Mouse (Mus musculus): ENCODE measurements around the gene Col9a1. TPM values are rescaled to one million over a fixed set of nuclear protein-coding genes. Genes with fewer than 3 reads are reported as not detected.

The Col9a1 gene
- total RNA-seq, 2 experiments from 2014 or later, result not detected

DNA sequence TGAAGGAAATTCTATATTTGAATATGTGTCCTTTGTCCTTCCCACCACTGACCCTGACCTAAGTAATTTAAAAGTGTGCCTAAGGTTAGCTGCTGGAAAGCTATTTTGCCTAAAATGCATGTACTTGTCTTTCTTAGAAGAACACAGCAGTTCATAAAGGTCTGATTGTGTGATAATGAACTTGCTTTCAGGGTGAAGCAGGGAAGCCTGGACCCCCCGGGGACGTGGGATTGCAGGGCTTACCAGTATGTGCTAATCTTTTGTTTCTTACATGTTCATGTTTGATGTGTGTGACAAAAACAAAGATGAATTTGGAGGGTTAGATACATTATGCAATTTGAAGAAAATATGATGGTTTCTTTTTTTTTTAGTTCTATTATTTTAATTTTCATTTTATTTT lies 44.8 kb downstream of the Col9a1 start:
- no peak for DNase-seq

DNA sequence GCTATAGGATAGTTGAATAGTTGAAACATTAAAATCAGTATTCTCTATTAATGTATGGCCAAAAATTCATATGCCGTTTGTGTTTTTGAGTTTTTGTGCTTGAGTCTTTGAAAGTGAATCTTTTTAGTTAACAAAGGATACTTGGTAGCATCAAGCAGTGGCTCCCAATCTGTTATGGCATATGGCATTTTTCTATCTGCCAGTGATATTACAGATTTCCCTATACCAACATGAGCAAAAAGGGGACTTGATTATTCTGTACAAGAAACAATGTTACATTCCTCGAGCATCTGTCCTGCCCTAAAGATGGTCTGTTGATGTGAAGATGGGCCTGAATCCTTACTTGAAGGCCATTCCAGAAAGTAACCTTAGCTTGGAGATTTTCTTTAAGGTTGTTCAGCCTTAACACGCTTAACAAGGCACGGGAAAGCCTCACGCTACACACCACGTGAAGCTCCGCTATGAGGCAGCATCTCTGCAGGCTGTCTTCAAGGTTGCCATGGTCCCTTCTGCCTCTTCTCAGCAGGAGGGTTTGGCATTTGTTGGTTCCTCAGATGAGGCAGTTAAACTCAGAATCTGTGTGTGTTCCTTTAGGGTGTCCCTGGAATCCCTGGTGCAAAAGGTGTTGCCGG lies 45.7 kb downstream of the Col9a1 start:
- no peak for DNase-seq

GRCm38 (mm10) chr1:24225825-24226526 lies 48.6 kb downstream of the Col9a1 start:
- no peak for DNase-seq

- DNase-seq, result no peak
Observed at GRCm38 (mm10) chr1:24226941-24227711, 49.7 kb downstream of the Col9a1 start.

DNA sequence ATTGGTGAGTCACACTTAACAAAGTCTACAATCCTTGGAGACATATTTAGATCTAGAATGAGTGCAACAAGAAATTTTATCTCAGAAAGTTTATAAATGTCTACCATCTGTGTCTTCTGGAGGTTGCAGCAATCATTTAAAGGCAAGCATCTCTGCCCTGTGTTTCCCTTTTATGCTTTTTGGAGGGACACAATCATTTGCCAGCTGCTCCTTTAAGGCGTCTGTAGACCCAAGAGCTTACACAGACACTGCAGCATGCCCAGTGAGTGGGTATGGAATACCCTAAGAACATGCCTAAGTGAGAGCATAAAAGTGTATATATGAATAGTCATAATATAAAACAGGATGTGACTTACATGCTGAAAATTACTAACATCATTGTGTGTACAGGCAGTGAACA lies 52.1 kb downstream of the Col9a1 start:
- DNase-seq, result no peak

- DNase-seq, result no peak
Observed at GRCm38 (mm10) chr1:24230428-24230827, 53.0 kb downstream of the Col9a1 start.

DNA sequence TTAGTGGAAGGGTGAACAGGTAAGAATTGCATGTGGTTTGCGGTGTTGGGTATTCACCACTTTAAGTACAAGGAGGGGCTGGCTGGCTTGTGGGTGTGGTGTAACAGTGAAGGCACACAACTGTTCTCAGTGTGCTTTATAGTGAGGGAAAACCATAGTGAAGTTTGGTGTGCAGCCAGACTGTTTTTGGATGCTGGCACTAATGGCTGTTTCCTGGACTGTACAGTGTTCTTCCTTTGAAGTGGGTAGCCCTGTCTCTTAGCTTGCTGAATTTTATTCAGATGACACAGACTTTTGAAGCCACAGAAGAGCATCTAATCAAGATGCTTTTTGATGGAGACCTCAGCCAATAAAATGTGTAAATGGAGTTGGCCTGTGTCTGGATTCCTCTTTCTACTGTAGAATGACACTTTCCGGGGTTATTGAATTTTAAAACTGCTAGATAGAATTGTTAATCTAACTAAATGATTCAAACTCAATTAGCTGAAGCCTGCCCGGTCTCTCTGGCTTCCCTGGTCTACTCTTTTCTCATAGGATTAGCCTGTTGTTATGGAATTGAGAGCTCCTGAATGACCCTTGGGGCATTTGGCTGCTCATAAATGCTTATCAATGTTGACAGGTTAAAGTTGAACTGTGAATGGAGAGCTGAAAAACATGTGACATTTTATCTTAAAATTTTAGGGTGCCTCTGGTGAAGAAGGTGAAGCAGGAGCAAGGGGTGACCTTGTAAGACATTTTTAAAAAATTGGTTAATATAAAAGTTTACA lies 54.3 kb downstream of the Col9a1 start:
- no peak for DNase-seq

DNA sequence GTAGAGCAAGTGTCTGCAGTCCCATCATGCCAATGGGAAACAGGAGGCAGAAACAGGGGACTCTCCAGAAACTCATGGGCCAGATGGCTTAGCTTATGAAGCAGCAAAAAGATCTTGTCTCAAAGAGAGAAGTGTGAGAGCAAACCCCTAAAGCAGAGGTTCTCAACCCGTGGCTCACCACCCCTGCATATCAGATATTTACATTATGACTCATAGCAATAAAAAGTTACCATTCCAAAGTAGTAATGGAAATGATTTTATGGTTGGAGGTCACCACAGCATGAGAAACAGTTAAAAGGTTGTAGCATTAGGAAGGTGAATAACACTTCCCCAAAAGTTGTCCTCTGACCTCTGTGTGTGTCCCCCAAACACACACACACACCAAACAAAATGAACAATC lies 58.9 kb downstream of the Col9a1 start:
- no peak for DNase-seq

DNA sequence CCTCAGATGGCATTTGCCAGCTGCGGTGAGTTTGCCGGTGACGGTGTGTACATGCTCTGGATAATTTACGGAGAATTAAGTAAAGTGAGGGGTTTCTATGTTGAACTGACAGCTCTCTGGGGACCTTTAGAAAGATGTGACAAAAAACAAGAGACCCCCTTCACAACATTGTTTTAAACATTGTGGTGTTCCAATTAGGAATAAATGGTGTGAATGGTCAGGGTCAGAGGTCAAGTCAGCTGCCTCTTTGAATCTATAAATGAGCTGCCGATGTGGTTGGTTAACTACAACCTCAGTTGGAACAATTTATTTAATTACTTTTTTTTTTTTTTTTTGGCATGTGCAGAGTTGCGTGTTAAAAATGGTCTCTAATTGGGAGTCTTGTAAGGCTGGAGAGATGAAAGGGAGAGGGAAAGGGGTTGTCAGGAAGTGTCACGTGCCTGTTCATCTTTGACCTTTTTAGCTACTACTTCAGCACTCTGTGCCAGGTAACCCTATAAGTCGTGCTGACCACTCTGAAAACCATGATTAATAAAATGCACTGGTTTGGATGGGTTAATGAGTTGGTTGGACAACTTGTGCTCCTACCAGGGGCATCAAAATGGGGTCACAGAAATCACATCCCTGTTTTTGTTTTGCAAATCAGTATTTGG lies 62.8 kb downstream of the Col9a1 start:
- no peak for DNase-seq

DNA sequence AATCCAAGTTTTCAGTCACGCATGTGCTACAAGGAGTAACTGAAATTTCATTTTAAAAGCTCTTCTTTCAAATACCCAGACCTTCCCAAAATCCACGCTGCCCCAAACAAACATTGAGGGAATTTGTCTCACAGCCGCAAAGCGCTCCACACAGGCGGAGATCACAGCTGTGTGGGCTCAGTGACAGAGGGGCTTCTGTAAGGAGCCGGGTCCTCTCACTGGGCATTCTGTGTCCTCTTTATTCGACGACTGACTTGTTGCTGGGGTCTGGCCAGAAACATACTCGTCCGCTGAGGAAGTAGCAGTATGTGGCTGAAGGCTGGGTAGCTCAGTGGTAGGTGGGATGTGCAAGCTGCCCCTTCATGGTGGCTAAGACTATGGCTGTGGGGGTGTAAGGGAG lies 67.5 kb downstream of the Col9a1 start:
- DNase-seq, result no peak

DNA sequence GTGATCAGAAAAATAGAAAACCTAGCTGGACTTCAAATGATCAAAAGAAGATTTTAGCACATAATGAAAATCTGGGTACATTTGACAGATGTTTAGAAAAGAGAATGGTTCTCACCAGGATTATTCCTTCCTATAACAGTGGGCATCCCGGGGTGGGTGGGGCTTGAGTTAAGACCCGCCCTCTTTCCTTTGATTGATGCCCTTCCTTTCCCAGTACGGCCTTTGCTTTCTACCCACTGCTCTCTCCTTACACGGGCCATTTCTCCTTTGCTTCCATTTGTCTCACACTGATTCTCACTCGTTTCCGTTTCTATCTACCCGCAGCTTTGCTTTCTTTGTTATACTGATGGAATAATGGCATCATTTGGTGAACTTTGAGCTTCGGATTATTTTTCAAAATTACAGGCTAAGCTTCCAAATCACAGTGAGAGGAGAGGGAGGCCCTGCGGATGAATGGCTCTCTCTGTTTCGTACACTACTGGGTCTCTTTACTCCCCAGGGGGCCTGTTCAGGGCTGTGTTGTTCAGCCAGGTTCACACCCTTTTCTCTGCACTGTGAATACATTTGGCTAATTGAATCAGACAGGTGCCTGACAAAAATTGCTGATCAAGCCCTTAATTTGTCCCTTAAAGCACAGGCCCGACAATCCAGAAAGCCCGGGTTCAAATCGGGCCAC lies 68.4 kb downstream of the Col9a1 start:
- DNase-seq, result no peak

DNA sequence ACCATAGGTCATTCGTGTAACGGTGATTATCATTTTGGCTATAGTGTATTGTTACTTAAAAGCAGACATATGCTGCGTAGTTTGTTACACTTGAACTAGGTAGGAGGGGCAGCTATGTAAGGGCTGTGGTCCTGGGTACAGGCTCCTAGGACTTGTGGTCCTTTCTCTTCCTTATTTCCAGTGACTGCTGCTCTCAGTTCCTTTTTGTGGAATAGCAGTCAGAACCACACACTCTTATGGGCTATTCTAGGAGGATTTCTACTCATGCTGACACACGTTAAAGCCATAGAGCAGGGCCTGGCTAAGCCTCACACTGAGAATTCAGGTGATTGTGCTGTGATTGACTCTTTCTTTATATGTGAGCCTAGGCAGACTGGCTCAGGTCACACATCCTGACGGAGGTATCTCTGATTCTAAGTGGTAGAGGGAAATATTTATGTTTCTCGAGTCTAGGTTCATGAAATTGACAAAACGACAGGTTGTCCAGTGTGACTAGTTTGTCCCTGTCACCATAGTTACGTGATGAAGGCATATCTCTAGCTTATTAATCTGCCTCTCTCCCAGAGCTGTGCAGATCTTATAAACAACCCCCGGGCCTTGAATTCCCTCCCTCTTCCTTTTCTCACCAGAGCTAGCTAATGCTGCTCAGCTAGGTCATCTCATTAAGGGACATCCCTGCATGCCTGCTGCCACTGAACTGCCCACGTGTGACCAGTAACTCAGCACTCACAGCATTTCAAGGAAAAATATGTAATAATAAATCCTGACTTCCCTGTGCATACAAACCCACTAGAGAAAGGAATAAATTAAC lies 71.1 kb downstream of the Col9a1 start:
- DNase-seq, result no peak

GRCm38 (mm10) chr1:24249105-24249664 lies 71.8 kb downstream of the Col9a1 start:
- peak; percentile 1 to 30 for DNase-seq

DNA sequence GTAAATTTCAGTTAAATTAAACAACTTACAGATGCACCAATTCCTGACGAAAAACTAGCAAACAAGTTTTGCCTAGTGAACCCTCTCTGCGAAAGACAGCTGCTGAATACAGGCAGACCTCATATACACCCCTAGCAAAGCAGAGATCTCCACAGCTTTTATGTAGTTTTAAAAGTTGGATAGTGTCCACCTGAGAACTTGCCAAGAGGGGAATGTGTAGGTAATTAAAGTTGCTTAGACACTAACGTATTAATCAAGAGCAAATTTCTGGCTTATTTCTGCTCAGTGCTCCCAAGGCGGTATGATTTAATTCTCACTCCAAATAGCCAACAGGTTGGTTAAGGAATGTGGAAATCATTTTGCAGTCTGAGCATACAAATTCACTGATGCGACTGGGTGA lies 80.6 kb downstream of the Col9a1 start:
- no peak for DNase-seq

DNA sequence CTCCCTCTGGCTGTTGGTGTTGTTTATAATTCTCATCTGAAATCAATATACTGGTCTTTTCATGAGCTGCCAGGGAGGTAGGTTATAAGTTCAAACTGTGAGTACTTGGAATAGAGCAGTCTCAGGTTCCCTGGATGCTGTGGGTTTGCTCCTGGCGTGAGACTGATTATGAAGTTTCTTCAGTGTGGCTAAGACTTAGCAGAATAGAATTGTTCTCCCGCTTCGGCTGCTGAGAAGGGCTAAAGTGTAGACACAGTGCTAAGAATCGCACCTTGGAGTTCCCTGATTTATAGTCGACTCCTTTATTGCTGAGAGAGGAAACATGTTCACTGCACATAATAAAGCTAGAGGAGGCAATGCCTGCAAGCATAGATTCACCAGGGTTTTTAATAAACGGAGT lies 82.0 kb downstream of the Col9a1 start:
- no peak for DNase-seq

- no peak for DNase-seq
Observed at GRCm38 (mm10) chr1:24261181-24261580, 83.8 kb downstream of the Col9a1 start.

GRCm38 (mm10) chr1:24267022-24267421 lies 89.6 kb downstream of the Col9a1 start:
- DNase-seq, result no peak

DNA sequence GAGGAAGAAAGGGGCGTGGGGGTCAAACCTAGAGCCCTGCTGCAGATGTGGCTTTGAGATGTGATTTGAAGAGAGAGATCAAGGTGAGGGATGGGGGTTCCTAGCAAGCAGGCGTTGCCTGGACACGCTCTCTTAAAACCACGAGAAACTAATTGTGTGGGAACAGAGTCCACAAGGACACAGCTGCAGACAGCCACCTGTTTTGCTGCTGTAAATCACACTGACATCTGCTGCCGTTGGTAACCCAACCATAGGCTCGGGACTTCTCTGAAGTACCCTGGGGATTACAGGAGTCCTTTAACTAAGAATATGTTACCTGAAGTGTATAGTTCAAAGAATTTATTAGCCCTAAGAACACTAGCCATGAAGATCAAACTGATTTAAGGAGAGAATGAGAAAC lies 109.0 kb downstream of the Col9a1 start:
- DNase-seq, result no peak

- no peak for DNase-seq
Observed at GRCm38 (mm10) chr1:24292515-24292914, 115.1 kb downstream of the Col9a1 start.

Measured in adrenal gland, postnatal 36 days (tissue).